Mouse (Mus musculus): Measurements from ENCODE around the gene Rccd1. TPM values are rescaled to one million over a fixed set of nuclear protein-coding genes. Genes with fewer than 3 reads are reported as not detected.

Rccd1 gene
- polyA plus RNA-seq, 2 experiments = 8.0 to 26.2 TPM

GRCm38 (mm10) chr7:80339793-80340628 is 15.8 kb upstream of the Rccd1 start:
- Histone ChIP-seq H3K36me3 (ENCODE audit: control insufficient read depth, insufficient read depth, low read length) (peaks cover 22% of the 10 kb centered on the region), H3K4me3 (replicated peaks; ENCODE audit: low read length) (peak overlapping the region; percentile 56), H3K4me1 (ENCODE audit: control insufficient read depth, insufficient read depth, low read length) (peaks cover 28% of the 10 kb centered on the region), H3K9ac (ENCODE audit: low read depth, low read length, severe bottlenecking) (peak overlapping the region; percentile 68), H3K27me3 (ENCODE audit: control insufficient read depth, insufficient read depth, low read length) (no peaks in the 10 kb centered on the region), H3K9me3 (ENCODE audit: control insufficient read depth, low read length) (no peaks in the 10 kb centered on the region), H3K27ac (replicated peaks; ENCODE audit: low read depth, low read length) (peak overlapping the region; percentile 91), H3K4me2 (replicated peaks; ENCODE audit: low read depth, low read length, severe bottlenecking) (peak overlapping the region; percentile 88)
- under 1% methylated on average over 45 of the region's 45 CpGs for WGBS
- peak; percentile 81; the same call in 1 of the 2 replicates for TF ChIP-seq POLR2A (IDR thresholded peaks at IDR 0.05; ENCODE audit: borderline replicate concordance, extremely low read depth, insufficient read depth, insufficient read length)
- ATAC-seq (ENCODE audit: low FRiP score, low read depth) (peak; percentile 96), DNase-seq (ENCODE audit: low spot score) (peak; percentile 97)

DNA sequence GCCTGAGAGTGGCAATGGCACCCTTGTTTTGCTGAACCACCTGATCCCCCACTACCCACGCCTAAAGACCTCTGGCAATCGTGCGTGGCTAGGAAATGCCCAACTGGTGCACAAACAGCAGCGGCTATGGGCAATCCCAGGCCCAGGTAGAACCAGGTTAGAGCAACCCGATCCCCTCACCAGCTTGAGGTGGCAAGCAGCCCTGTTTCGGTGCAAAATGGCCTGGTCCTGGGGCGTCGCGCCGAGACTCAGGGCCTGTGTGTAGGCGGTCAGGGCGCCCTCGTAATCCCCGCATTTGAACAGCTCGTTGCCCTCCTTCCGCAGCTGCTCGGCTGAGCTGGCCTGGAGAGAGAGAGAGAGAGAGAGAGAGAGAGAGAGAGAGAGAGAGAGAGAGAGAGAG is 15.1 kb upstream of the Rccd1 start:
- WGBS = 4% methylated on average over 17 of the region's 17 CpGs

DNA sequence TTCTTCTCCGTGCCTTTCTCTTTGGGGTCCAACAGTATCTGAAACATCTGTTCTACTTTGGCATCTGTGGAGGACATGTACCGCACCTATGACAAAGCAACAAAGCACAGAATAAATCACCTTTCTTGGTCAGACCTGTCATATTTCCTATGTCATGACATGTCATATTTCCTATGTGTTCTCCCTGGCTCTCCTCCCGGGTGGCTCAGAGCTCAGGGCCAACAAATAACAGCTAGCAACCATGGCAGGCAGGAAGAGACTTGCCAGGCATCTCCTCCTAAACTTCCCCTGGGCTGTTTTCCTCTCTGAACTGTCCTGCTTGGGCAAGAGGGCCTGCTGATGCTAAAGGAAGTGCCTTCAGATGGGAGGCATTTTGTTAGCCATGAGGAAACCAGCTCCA is 12.7 kb upstream of the Rccd1 start:
- H3K9me3 ChIP-seq (ENCODE audit: control insufficient read depth, low read length) = no peaks in the 10 kb centered on the region
- H3K27me3 ChIP-seq (ENCODE audit: control insufficient read depth, insufficient read depth, low read length) = no peaks in the 10 kb centered on the region
- ATAC-seq (ENCODE audit: low FRiP score, low read depth) = no peak
- WGBS = 75% methylated on average over 3 of the region's 3 CpGs
- no peak overlapping the region for H3K9ac ChIP-seq (ENCODE audit: low read depth, low read length, severe bottlenecking)
- H3K4me1 ChIP-seq (ENCODE audit: control insufficient read depth, insufficient read depth, low read length) = peaks cover 16% of the 10 kb centered on the region
- no peak overlapping the region for H3K4me3 ChIP-seq (replicated peaks; ENCODE audit: low read length)
- H3K36me3 ChIP-seq (ENCODE audit: control insufficient read depth, insufficient read depth, low read length) = peaks cover 53% of the 10 kb centered on the region
- DNase-seq (ENCODE audit: low spot score) = no peak
- no peak overlapping the region for H3K4me2 ChIP-seq (replicated peaks; ENCODE audit: low read depth, low read length, severe bottlenecking)
- no peak overlapping the region for H3K27ac ChIP-seq (replicated peaks; ENCODE audit: low read depth, low read length)
- no peak for TF ChIP-seq POLR2A (IDR thresholded peaks at IDR 0.05; ENCODE audit: borderline replicate concordance, extremely low read depth, insufficient read depth, insufficient read length)

More for the DNA sequence above, 15.1 kb upstream of the Rccd1 start:
- Histone ChIP-seq H3K27ac (replicated peaks; ENCODE audit: low read depth, low read length) (no peak overlapping the region), H3K9ac (ENCODE audit: low read depth, low read length, severe bottlenecking) (peak overlapping the region; percentile 68), H3K4me2 (replicated peaks; ENCODE audit: low read depth, low read length, severe bottlenecking) (peak overlapping the region; percentile 88), H3K36me3 (ENCODE audit: control insufficient read depth, insufficient read depth, low read length) (peaks cover 28% of the 10 kb centered on the region), H3K4me1 (ENCODE audit: control insufficient read depth, insufficient read depth, low read length) (peaks cover 28% of the 10 kb centered on the region), H3K27me3 (ENCODE audit: control insufficient read depth, insufficient read depth, low read length) (no peaks in the 10 kb centered on the region), H3K9me3 (ENCODE audit: control insufficient read depth, low read length) (no peaks in the 10 kb centered on the region), H3K4me3 (replicated peaks; ENCODE audit: low read length) (peak overlapping the region; percentile 56)
- no peak for ATAC-seq (ENCODE audit: low FRiP score, low read depth)
- DNase-seq (ENCODE audit: low spot score) = no peak
- no peak for TF ChIP-seq POLR2A (IDR thresholded peaks at IDR 0.05; ENCODE audit: borderline replicate concordance, extremely low read depth, insufficient read depth, insufficient read length)

GRCm38 (mm10) chr7:80334848-80335247 is 10.6 kb upstream of the Rccd1 start:
- no peak for ATAC-seq (ENCODE audit: low FRiP score, low read depth)
- Histone ChIP-seq H3K27me3 (ENCODE audit: control insufficient read depth, insufficient read depth, low read length) (no peaks in the 10 kb centered on the region), H3K4me1 (ENCODE audit: control insufficient read depth, insufficient read depth, low read length) (peaks cover 12% of the 10 kb centered on the region), H3K9me3 (ENCODE audit: control insufficient read depth, low read length) (no peaks in the 10 kb centered on the region), H3K4me2 (replicated peaks; ENCODE audit: low read depth, low read length, severe bottlenecking) (no peak overlapping the region), H3K9ac (ENCODE audit: low read depth, low read length, severe bottlenecking) (no peak overlapping the region), H3K4me3 (replicated peaks; ENCODE audit: low read length) (no peak overlapping the region), H3K27ac (replicated peaks; ENCODE audit: low read depth, low read length) (no peak overlapping the region), H3K36me3 (ENCODE audit: control insufficient read depth, insufficient read depth, low read length) (peaks cover 74% of the 10 kb centered on the region)
- no peak for DNase-seq (ENCODE audit: low spot score)
- WGBS = 91% methylated on average over 4 of the region's 4 CpGs
- no peak for TF ChIP-seq POLR2A (IDR thresholded peaks at IDR 0.05; ENCODE audit: borderline replicate concordance, extremely low read depth, insufficient read depth, insufficient read length)

GRCm38 (mm10) chr7:80331433-80331832 is 7.2 kb upstream of the Rccd1 start:
- Histone ChIP-seq H3K4me2 (replicated peaks; ENCODE audit: low read depth, low read length, severe bottlenecking) (no peak overlapping the region), H3K4me1 (ENCODE audit: control insufficient read depth, insufficient read depth, low read length) (no peaks in the 10 kb centered on the region), H3K4me3 (replicated peaks; ENCODE audit: low read length) (no peak overlapping the region), H3K9me3 (ENCODE audit: control insufficient read depth, low read length) (no peaks in the 10 kb centered on the region), H3K27ac (replicated peaks; ENCODE audit: low read depth, low read length) (no peak overlapping the region), H3K27me3 (ENCODE audit: control insufficient read depth, insufficient read depth, low read length) (no peaks in the 10 kb centered on the region), H3K9ac (ENCODE audit: low read depth, low read length, severe bottlenecking) (no peak overlapping the region), H3K36me3 (ENCODE audit: control insufficient read depth, insufficient read depth, low read length) (peaks cover 98% of the 10 kb centered on the region)
- 92% methylated on average over 19 of the region's 19 CpGs for WGBS
- DNase-seq (ENCODE audit: low spot score) = no peak
- no peak for ATAC-seq (ENCODE audit: low FRiP score, low read depth)
- TF ChIP-seq POLR2A (IDR thresholded peaks at IDR 0.05; ENCODE audit: borderline replicate concordance, extremely low read depth, insufficient read depth, insufficient read length) = no peak

All from limb, embryonic 14.5 days (tissue).